Mouse (Mus musculus) lung, adult 2 months (tissue): Measurements from ENCODE around the gene Irak2.

Experiments used
- CTCF ChIP-seq: fragments of 200-500 bp; IDR thresholded peaks from 2 replicates; pipeline ENCODE4 v1.5.1; 2011; ENCODE audit warnings: mild to moderate bottlenecking, low read length, control low read depth; ENCODE audit not compliant: insufficient read depth
- POLR2A ChIP-seq: fragments of 200-500 bp; IDR thresholded peaks from 2 replicates; pipeline ENCODE4 v1.6.1; 2011; ENCODE audit warnings: low read depth, mild to moderate bottlenecking, control low read depth, low read length, borderline replicate concordance; ENCODE audit errors: extremely low read depth

DNA sequence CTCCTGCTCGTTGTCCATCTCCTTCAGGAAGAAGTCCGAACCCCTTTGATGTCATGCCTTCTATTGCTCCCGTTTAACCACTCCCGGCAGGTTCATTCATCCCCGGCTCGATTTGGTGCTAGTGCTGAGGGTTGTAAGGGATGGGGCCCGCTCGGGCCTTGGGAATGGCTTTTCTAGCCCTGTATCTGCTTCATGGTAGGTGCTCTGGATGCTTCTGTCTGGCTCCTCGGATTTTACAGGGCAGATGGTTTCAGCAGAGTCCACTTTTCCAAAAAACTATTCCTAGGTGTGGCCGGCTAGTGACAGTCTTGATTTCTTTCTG lies 33.1 kb upstream of the Irak2 start:
- TF ChIP-seq POLR2A (no peak), CTCF (no peak)
